Mouse (Mus musculus): Measurements from ENCODE around the gene Igtp. TPM values are rescaled to one million over a fixed set of nuclear protein-coding genes. Genes with fewer than 3 reads are reported as not detected.

Igtp gene
- polyA plus RNA-seq, 1 experiment from 2014 or later, result 12.3 TPM

Other genes with a start within 250 kb of the Igtp start
- 12.1 and 12.9 TPM in 2 replicates for gene Larp1, start 190.5 kb upstream of the Igtp start, polyA plus RNA-seq (2015; fragmentation: Nextera tagmentation; extraction: Ambion mirVana)
- gene Gm12248, start 106.4 kb upstream of the Igtp start, polyA plus RNA-seq (2015; fragmentation: Nextera tagmentation; extraction: Ambion mirVana), result not detected in 2 replicates
- gene Cnot8, start 95.4 kb upstream of the Igtp start, polyA plus RNA-seq (2015; fragmentation: Nextera tagmentation; extraction: Ambion mirVana), result 79.9 and 91.3 TPM in 2 replicates
- gene Gemin5, start 31.0 kb upstream of the Igtp start, polyA plus RNA-seq (2015; fragmentation: Nextera tagmentation; extraction: Ambion mirVana), result 11.5 and 12.4 TPM in 2 replicates
- 112 TPM in 2 replicates for gene Mrpl22, start 27.9 kb upstream of the Igtp start, polyA plus RNA-seq (2015; fragmentation: Nextera tagmentation; extraction: Ambion mirVana)
- 4.2 and 6.4 TPM in 2 replicates for gene Irgm2, start 62 bp downstream of the Igtp start, polyA plus RNA-seq (2015; fragmentation: Nextera tagmentation; extraction: Ambion mirVana)
- gene 4930438A08Rik, start 75.2 kb downstream of the Igtp start, polyA plus RNA-seq (2015; fragmentation: Nextera tagmentation; extraction: Ambion mirVana), result 0.08 TPM in 1 of 2 replicates, not detected in the other
- gene Zfp692, start 107.5 kb downstream of the Igtp start, polyA plus RNA-seq (2015; fragmentation: Nextera tagmentation; extraction: Ambion mirVana), result 15.0 and 16.6 TPM in 2 replicates
- 38.8 and 40.5 TPM in 2 replicates for gene Zfp672, start 130.8 kb downstream of the Igtp start, polyA plus RNA-seq (2015; fragmentation: Nextera tagmentation; extraction: Ambion mirVana)
- gene Sh3bp5l, start 131.2 kb downstream of the Igtp start, polyA plus RNA-seq (2015; fragmentation: Nextera tagmentation; extraction: Ambion mirVana), result 32.0 and 32.5 TPM in 2 replicates
- gene Lypd8, start 179.5 kb downstream of the Igtp start, polyA plus RNA-seq (2015; fragmentation: Nextera tagmentation; extraction: Ambion mirVana), result 1.4 TPM in 1 of 2 replicates, not detected in the other
- gene 1810065E05Rik, start 221.6 kb downstream of the Igtp start, polyA plus RNA-seq (2015; fragmentation: Nextera tagmentation; extraction: Ambion mirVana), result not detected in 2 replicates
- not detected in 2 replicates for gene Gm12253, start 233.0 kb downstream of the Igtp start, polyA plus RNA-seq (2015; fragmentation: Nextera tagmentation; extraction: Ambion mirVana)